Mouse (Mus musculus): ENCODE data around the gene Il2rb.

DNA sequence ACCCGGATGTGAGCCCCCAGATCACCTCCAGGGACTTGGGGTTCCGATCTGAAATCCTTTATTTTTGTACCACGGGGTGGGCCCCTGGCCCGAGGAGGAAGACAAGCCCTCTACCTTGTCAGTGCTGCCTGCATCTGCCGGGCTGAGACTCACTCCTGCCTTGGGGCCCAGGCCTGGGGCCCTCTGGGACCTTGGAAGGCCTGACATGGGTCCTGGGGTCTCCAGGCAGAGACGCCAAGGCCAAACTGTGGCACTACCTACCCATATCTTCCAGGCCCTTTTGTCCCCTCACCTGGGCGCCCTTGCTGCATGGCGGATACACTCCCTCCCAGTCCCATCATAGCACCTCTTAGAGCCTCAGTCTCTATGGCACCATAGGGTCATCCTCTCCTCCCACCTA is 56.6 kb downstream of the Il2rb start:
- TF ChIP-seq CTCF (IDR thresholded peaks at IDR 0.05; ENCODE audit: extremely low read depth, insufficient read depth, insufficient read length, insufficient replicate concordance) (no peak), POLR2A (IDR thresholded peaks at IDR 0.05; ENCODE audit: low read depth, low read length) (no peak)
